Mouse (Mus musculus) limb, embryonic 12.5 days (tissue): ENCODE results near the gene Vip. TPM values are rescaled to one million over a fixed set of nuclear protein-coding genes. Genes with fewer than 3 reads are reported as not detected.

Experiments
- ATAC-seq: fragments of 200-750 bp; cut with Nextera tagmentation; 2 replicates; pipeline ENCODE4 v1.8.0; 2017; ENCODE audit warnings: low read depth, moderate TSS enrichment; ENCODE audit not compliant: insufficient number of reproducible peaks, insufficient read depth, low FRiP score, low TSS enrichment
- H3K27ac ChIP-seq: fragments of 300-500 bp; sonication (generic); 2 replicates; pipeline ENCODE4 v1.5.1; 2016; ENCODE audit warnings: mild to moderate bottlenecking, moderate library complexity
- H3K27me3 ChIP-seq: fragments of 300-500 bp; sonication (generic); 2 replicates; pipeline ENCODE4 v1.6.1; 2016; ENCODE audit warnings: mild to moderate bottlenecking, moderate library complexity
- H3K36me3 ChIP-seq: fragments of 300-500 bp; sonication (generic); 2 replicates; pipeline ENCODE4 v1.6.1; 2016; ENCODE audit warnings: mild to moderate bottlenecking, moderate library complexity
- H3K4me1 ChIP-seq: fragments of 300-500 bp; sonication (generic); replicated peaks from 2 replicates; pipeline ENCODE4 v1.6.1; 2016
- H3K4me2 ChIP-seq: fragments of 300-500 bp; sonication (generic); 2 replicates; pipeline ENCODE4 v1.6.1; 2016; ENCODE audit warnings: mild to moderate bottlenecking, moderate library complexity
- H3K4me3 ChIP-seq: fragments of 300-500 bp; sonication (generic); replicated peaks from 2 replicates; pipeline ENCODE4 v1.5.1; 2016; ENCODE audit warnings: mild to moderate bottlenecking
- H3K9ac ChIP-seq: fragments of 300-500 bp; sonication (generic); replicated peaks from 2 replicates; pipeline ENCODE4 v1.6.1; 2016; ENCODE audit warnings: mild to moderate bottlenecking, moderate library complexity
- H3K9me3 ChIP-seq: fragments of 300-500 bp; sonication (generic); 2 replicates; pipeline ENCODE4 v1.6.1; 2016; ENCODE audit warnings: mild to moderate bottlenecking, moderate library complexity
- WGBS: fragments of 180-500 bp; shearing (Covaris S2); methylation state at CpG from one replicate; pipeline ENCODE4 v1.1.7; 2016; 5-methylcytosine and 5-hydroxymethylcytosine counted together
- polyA plus RNA-seq: library from polyadenylated mRNA; unstranded; fragments of >200 nt; fragmentation: Nextera tagmentation; extraction: Ambion mirVana; gene quantifications from 2 replicates; pipeline ENCODE4 v1.2.1, GENCODE M21; 2016

Gene Vip
- polyA plus RNA-seq, 1 experiment from 2014 or later: not detected

DNA sequence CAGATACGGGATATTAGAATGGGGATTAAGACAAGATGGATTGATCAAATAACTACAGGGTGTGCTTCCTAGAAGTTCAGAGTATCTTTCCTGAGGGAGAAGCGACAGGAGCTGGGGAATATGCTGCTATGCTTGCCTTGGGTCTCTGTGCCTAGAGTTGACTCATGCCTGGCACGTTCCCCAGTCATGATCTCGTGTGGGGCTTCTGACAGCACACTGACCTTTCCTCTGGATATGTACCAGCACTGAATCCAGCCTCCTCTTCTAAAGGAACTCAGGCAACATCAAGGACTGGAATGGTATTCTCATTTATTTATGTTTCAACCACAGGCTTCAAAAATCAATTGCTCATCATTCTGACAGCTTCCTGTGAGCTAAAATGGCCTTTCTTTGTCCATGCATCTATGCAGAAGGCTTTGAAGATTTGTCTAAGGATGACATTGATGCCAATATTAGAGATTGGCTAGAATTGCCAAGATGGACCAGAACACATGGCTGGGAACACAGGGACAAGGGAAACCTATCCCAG is 5.3 kb upstream of the Vip start:
- no peaks in the 10 kb centered on the region for H3K9me3 ChIP-seq
- ATAC-seq: no peak
- 89% methylated on average over 4 of the region's 4 CpGs for WGBS
- H3K27ac ChIP-seq: no peak overlapping the region
- H3K9ac ChIP-seq: no peak overlapping the region
- H3K4me1 ChIP-seq: no peaks in the 10 kb centered on the region
- no peak overlapping the region for H3K4me2 ChIP-seq
- H3K27me3 ChIP-seq: no peaks in the 10 kb centered on the region
- no peaks in the 10 kb centered on the region for H3K36me3 ChIP-seq
- H3K4me3 ChIP-seq: no peak overlapping the region

- ATAC-seq: no peak
- H3K9ac ChIP-seq: no peak overlapping the region
- H3K4me3 ChIP-seq: no peak overlapping the region
- no peaks in the 10 kb centered on the region for H3K36me3 ChIP-seq
- H3K4me2 ChIP-seq: no peak overlapping the region
- WGBS: 33% methylated on average over 1 of the region's 1 CpGs
- no peak overlapping the region for H3K27ac ChIP-seq
- H3K27me3 ChIP-seq: no peaks in the 10 kb centered on the region
- no peaks in the 10 kb centered on the region for H3K4me1 ChIP-seq
- no peaks in the 10 kb centered on the region for H3K9me3 ChIP-seq
Measured at GRCm38 (mm10) chr10:5634336-5634735, 4.7 kb upstream of the Vip start.

DNA sequence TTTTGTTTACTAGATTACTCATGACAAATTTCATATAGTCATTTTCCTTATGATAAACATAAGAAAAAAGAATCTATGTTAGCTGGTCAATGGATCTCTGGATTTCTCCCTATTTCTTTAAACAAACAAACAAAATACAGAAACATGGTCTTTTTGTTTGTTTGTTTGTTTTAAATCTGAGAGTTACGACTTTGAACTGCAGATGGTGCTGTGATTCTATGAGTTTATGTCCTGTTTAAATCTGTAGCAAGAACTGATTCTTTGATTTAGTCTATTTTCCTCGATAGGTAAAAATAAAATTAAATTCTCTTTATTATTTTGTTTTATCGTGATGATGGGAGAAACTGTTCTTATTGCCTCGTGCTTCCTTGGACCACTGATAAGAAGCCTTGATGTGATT is 1.7 kb upstream of the Vip start:
- no peak for ATAC-seq
- no peak overlapping the region for H3K27ac ChIP-seq
- no peaks in the 10 kb centered on the region for H3K36me3 ChIP-seq
- H3K4me1 ChIP-seq: no peaks in the 10 kb centered on the region
- WGBS: 86% methylated on average over 4 of the region's 4 CpGs
- H3K9me3 ChIP-seq: no peaks in the 10 kb centered on the region
- no peak overlapping the region for H3K4me3 ChIP-seq
- no peak overlapping the region for H3K9ac ChIP-seq
- H3K4me2 ChIP-seq: no peak overlapping the region
- H3K27me3 ChIP-seq: no peaks in the 10 kb centered on the region

GRCm38 (mm10) chr10:5681275-5681674 is 42.3 kb downstream of the Vip start:
- Histone ChIP-seq H3K36me3 (no peaks in the 10 kb centered on the region), H3K4me2 (no peak overlapping the region), H3K27ac (no peak overlapping the region), H3K27me3 (no peaks in the 10 kb centered on the region), H3K9me3 (no peaks in the 10 kb centered on the region), H3K4me1 (no peaks in the 10 kb centered on the region), H3K9ac (no peak overlapping the region), H3K4me3 (no peak overlapping the region)
- no peak for ATAC-seq
- 84% methylated on average over 2 of the region's 2 CpGs for WGBS

DNA sequence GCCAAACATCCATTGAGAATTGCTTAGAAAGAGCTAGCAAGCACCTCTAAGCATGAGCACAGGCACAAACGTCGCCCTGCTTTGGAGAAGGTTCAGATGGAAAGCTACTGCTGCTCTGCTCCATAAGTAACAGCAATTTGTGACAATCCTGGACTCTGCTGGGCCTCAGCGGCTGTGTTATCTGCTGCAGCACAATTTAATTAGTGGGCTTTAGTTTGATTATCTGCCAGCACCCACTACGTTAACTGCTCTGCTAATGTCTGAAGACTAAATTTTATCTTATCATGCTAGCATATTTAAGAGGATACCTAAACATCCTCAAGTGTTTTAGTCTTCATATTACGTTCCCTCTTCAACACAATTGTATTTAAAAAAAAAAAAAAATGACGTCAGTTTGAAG is 46.6 kb downstream of the Vip start:
- Histone ChIP-seq H3K27me3 (no peaks in the 10 kb centered on the region), H3K36me3 (no peaks in the 10 kb centered on the region), H3K9ac (no peak overlapping the region), H3K4me2 (no peak overlapping the region), H3K9me3 (no peaks in the 10 kb centered on the region), H3K27ac (no peak overlapping the region), H3K4me3 (no peak overlapping the region), H3K4me1 (no peaks in the 10 kb centered on the region)
- no peak for ATAC-seq
- WGBS: 70% methylated on average over 6 of the region's 6 CpGs

DNA sequence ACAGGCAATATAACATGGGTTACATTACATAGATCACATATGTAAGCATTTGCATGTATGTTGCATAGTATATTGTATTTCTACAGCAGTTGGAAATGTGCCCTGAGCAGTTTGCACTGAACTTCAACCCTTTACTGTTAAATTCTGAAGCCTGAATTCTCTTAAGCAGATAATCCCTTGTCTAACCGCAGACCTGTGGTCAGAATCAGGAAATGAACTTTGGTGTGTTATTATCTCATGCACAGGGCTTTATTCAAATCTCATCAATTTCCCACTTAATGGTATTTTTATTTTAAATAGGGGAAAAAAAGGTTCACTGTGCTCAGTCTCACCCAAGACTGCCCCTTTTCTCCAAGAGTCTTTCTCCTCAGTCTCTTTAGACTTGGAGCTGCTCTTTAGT is 55.3 kb downstream of the Vip start:
- no peak for ATAC-seq
- no peaks in the 10 kb centered on the region for H3K27me3 ChIP-seq

More for the DNA sequence above, 55.3 kb downstream of the Vip start:
- H3K36me3 ChIP-seq: no peaks in the 10 kb centered on the region
- no peak overlapping the region for H3K27ac ChIP-seq
- 81% methylated on average over 1 of the region's 1 CpGs for WGBS
- no peak overlapping the region for H3K4me3 ChIP-seq
- no peak overlapping the region for H3K4me2 ChIP-seq
- H3K4me1 ChIP-seq: no peaks in the 10 kb centered on the region
- H3K9ac ChIP-seq: no peak overlapping the region
- no peaks in the 10 kb centered on the region for H3K9me3 ChIP-seq

Other genes with a start within 250 kb of the Vip start
- 4.6 and 5.1 TPM in 2 replicates for gene Syne1, start 87.7 kb upstream of the Vip start, polyA plus RNA-seq
- gene Myct1, start 45.4 kb upstream of the Vip start, polyA plus RNA-seq: 3.1 and 3.5 TPM in 2 replicates
- gene Fbxo5, start 166.4 kb downstream of the Vip start, polyA plus RNA-seq: 93.6 and 99.5 TPM in 2 replicates
- gene Mtrf1l, start 184.7 kb downstream of the Vip start, polyA plus RNA-seq: 15.8 and 18.7 TPM in 2 replicates